16 mouse cellular contexts compared by ENCODE assay signal in the genomic region with DNA sequence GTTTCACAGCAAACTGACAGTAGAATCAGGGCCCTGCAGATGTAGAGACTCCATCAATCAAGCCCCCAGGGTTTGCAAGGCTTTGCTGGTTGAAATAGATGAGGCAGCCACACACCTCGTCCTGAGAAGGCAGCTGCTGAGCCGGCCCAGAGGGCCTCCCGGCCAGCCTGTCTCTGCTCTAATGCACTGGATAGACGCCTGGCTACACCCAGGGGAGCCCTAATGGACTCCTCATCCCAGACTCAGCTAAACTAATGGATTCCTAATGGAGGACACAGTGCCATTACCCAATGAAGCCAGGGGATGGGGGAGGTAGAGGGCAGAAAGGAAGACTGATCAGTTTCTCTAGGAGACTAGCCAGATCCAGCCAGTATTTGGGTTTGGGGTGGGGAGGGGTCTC. TPM values are rescaled to one million over a fixed set of nuclear protein-coding genes. Genes with fewer than 3 reads are reported as not detected.
A peak's percentile ranks its signal among the peaks of the same experiment; 100 is the strongest.
DNase-seq lines count a peak whose midpoint lies in the region; ATAC-seq and TF ChIP-seq lines count a peak whose summit lies in the region.
"Had no signal": no experiment of that assay in that cellular context is flagged by ENCODE, and none has a peak within 500 bp of the region (broad histone marks: within the 10 kb centered on the region; RNA-seq: fewer than 3 reads in every experiment).

No protein-coding gene starts in this region.

- WGBS in midbrain, embryonic 12.5 days = 22% methylated on average over 4 of the region's 4 CpGs
- 52% methylated on average over 4 of the region's 4 CpGs for WGBS in midbrain, embryonic 10.5 days
- WGBS in limb, embryonic 14.5 days = 20% methylated on average over 4 of the region's 4 CpGs
- WGBS in stomach, embryonic 15.5 days = 29% methylated on average over 4 of the region's 4 CpGs

- H3K4me3 ChIP-seq in midbrain, embryonic 12.5 days = no peak overlapping the region
- H3K4me3 ChIP-seq in midbrain, embryonic 10.5 days = no peak overlapping the region
- no peak overlapping the region for H3K4me3 ChIP-seq in limb, embryonic 14.5 days (replicated peaks; ENCODE audit: low read length)
- no peak overlapping the region for H3K4me3 ChIP-seq in stomach, embryonic 15.5 days (replicated peaks)
- H3K4me3 ChIP-seq: kidney, embryonic 15.5 days had no signal

- H3K36me3 ChIP-seq in midbrain, embryonic 12.5 days = no peaks in the 10 kb centered on the region
- H3K36me3 ChIP-seq in midbrain, embryonic 10.5 days = no peaks in the 10 kb centered on the region
- no peaks in the 10 kb centered on the region for H3K36me3 ChIP-seq in limb, embryonic 14.5 days (ENCODE audit: control insufficient read depth, insufficient read depth, low read length)
- H3K36me3 ChIP-seq in stomach, embryonic 15.5 days = no peaks in the 10 kb centered on the region
- H3K36me3 ChIP-seq: kidney, embryonic 15.5 days had no signal

- no peaks in the 10 kb centered on the region for H3K9me3 ChIP-seq in midbrain, embryonic 12.5 days
- no peaks in the 10 kb centered on the region for H3K9me3 ChIP-seq in midbrain, embryonic 10.5 days (replicated peaks)
- no peaks in the 10 kb centered on the region for H3K9me3 ChIP-seq in limb, embryonic 14.5 days (ENCODE audit: control insufficient read depth, low read length)
- no peaks in the 10 kb centered on the region for H3K9me3 ChIP-seq in stomach, embryonic 15.5 days
- H3K9me3 ChIP-seq: kidney, embryonic 15.5 days had no signal

- no peak for DNase-seq in midbrain, embryonic 10.5 days (ENCODE audit: low spot score)
- peak; percentile 54 for DNase-seq in gastrocnemius, postnatal 10 days
- DNase-seq in limb, embryonic 14.5 days (ENCODE audit: low spot score) = peak; percentile 46
- DNase-seq in lung, postnatal 10 days = no peak
- DNase-seq in layer of hippocampus, adult 18-20 months (ENCODE audit: low spot score in 2 of 2) = no peak
- DNase-seq in layer of hippocampus, postnatal 25 days (ENCODE audit: extremely low spot score in 1 of 2, low spot score in 1 of 2) = no peak
- DNase-seq: adrenal gland, postnatal 25 days; cerebellum, adult 8-10 months; heart, postnatal 36 days; thymus, postnatal 25 days had no signal

- no peak for TF ChIP-seq POLR2A in limb, embryonic 14.5 days (IDR thresholded peaks at IDR 0.05; ENCODE audit: borderline replicate concordance, extremely low read depth, insufficient read depth, insufficient read length)

- peak overlapping the region; percentile 49; the same call in 1 of the 2 replicates for H3K27ac ChIP-seq in midbrain, embryonic 12.5 days (replicated peaks)
- no peak overlapping the region for H3K27ac ChIP-seq in midbrain, embryonic 10.5 days (replicated peaks)
- H3K27ac ChIP-seq in limb, embryonic 14.5 days (replicated peaks; ENCODE audit: low read depth, low read length) = no peak overlapping the region
- 0 out of 2 replicates have a peak overlapping the region, but pooled peaks have one; percentile 1 for H3K27ac ChIP-seq in stomach, embryonic 15.5 days
- H3K27ac ChIP-seq: kidney, embryonic 15.5 days; liver, embryonic 14.5 days had no signal

- no peak overlapping the region for H3K4me2 ChIP-seq in midbrain, embryonic 12.5 days (replicated peaks)
- no peak overlapping the region for H3K4me2 ChIP-seq in limb, embryonic 14.5 days (replicated peaks; ENCODE audit: low read depth, low read length, severe bottlenecking)
- H3K4me2 ChIP-seq in stomach, embryonic 15.5 days = no peak overlapping the region
- H3K4me2 ChIP-seq: kidney, embryonic 15.5 days had no signal

- H3K27me3 ChIP-seq in midbrain, embryonic 12.5 days = no peaks in the 10 kb centered on the region
- no peaks in the 10 kb centered on the region for H3K27me3 ChIP-seq in midbrain, embryonic 10.5 days (ENCODE audit: low read depth, poor library complexity, severe bottlenecking)
- H3K27me3 ChIP-seq in limb, embryonic 14.5 days (ENCODE audit: control insufficient read depth, insufficient read depth, low read length) = no peaks in the 10 kb centered on the region
- H3K27me3 ChIP-seq in stomach, embryonic 15.5 days (replicated peaks) = no peaks in the 10 kb centered on the region
- H3K27me3 ChIP-seq: kidney, embryonic 15.5 days had no signal

- no peaks in the 10 kb centered on the region for H3K4me1 ChIP-seq in midbrain, embryonic 12.5 days
- H3K4me1 ChIP-seq in midbrain, embryonic 10.5 days = no peaks in the 10 kb centered on the region; the same call in 1 of the 2 replicates
- H3K4me1 ChIP-seq in limb, embryonic 14.5 days (ENCODE audit: control insufficient read depth, insufficient read depth, low read length) = peaks cover 11% of the 10 kb centered on the region; the same call in 1 of the 2 replicates
- H3K4me1 ChIP-seq in stomach, embryonic 15.5 days = peaks cover 4% of the 10 kb centered on the region; the same call in 1 of the 2 replicates

- H3K9ac ChIP-seq in midbrain, embryonic 12.5 days (replicated peaks) = no peak overlapping the region
- no peak overlapping the region for H3K9ac ChIP-seq in limb, embryonic 14.5 days (ENCODE audit: low read depth, low read length, severe bottlenecking)
- H3K9ac ChIP-seq in stomach, embryonic 15.5 days = no peak overlapping the region
- H3K9ac ChIP-seq: kidney, embryonic 15.5 days; liver, embryonic 14.5 days had no signal

- ATAC-seq in midbrain, embryonic 12.5 days (ENCODE audit: low FRiP score, low read depth) = no peak; the same call in 1 of the 2 replicates
- ATAC-seq in limb, embryonic 14.5 days (ENCODE audit: low FRiP score, low read depth) = peak; percentile 47; the same call in 1 of the 2 replicates
- peak; percentile 50; the same call in 1 of the 2 replicates for ATAC-seq in stomach, embryonic 15.5 days (ENCODE audit: insufficient read depth, low FRiP score, low read depth)

RNA-seq across cellular contexts. Expression of a gene that starts 6.3 kb away (rescaled TPM):
- not detected in 2 replicates for polyA plus RNA-seq in midbrain, embryonic 12.5 days (2016; fragmentation: Nextera tagmentation; extraction: Ambion mirVana)
- polyA plus RNA-seq in midbrain, embryonic 10.5 days (2016; fragmentation: Nextera tagmentation; extraction: Ambion mirVana) = not detected in 2 replicates
- not detected for total RNA-seq in gastrocnemius, postnatal 10 days (2021)
- not detected in 2 replicates for polyA plus RNA-seq in limb, embryonic 14.5 days (2012; rRNA removed)
- not detected in 2 replicates for polyA plus RNA-seq in limb, embryonic 14.5 days (2014; fragmentation: Nextera tagmentation; extraction: Ambion mirVana)
- not detected in 2 replicates for polyA plus RNA-seq in stomach, embryonic 15.5 days (2015; fragmentation: Nextera tagmentation; extraction: Ambion mirVana)
- total RNA-seq in layer of hippocampus, adult 18-20 months (2021) = not detected
- total RNA-seq in layer of hippocampus, postnatal 25 days (2021) = not detected
- total RNA-seq: adrenal gland, postnatal 25 days; heart, postnatal 36 days; megakaryocyte progenitor cell, adult 5-6 weeks had no signal
- polyA plus RNA-seq: kidney, embryonic 15.5 days; liver, embryonic 14.5 days; small intestine, adult 2 months had no signal

RNA-seq across cellular contexts. Expression of a gene that starts 12.1 kb away (rescaled TPM):
- polyA plus RNA-seq in midbrain, embryonic 12.5 days (2016; fragmentation: Nextera tagmentation; extraction: Ambion mirVana) = 68.4 and 69.7 TPM in 2 replicates
- 64.9 and 73.0 TPM in 2 replicates for polyA plus RNA-seq in midbrain, embryonic 10.5 days (2016; fragmentation: Nextera tagmentation; extraction: Ambion mirVana)
- total RNA-seq in gastrocnemius, postnatal 10 days (2021) = 10 to 100 TPM; 82.8 to 92.7 TPM
- polyA plus RNA-seq in limb, embryonic 14.5 days (2012; rRNA removed) = 45.9 and 56.9 TPM in 2 replicates
- polyA plus RNA-seq in limb, embryonic 14.5 days (2014; fragmentation: Nextera tagmentation; extraction: Ambion mirVana) = 47.0 and 49.1 TPM in 2 replicates
- polyA plus RNA-seq in stomach, embryonic 15.5 days (2015; fragmentation: Nextera tagmentation; extraction: Ambion mirVana) = 23.3 and 23.8 TPM in 2 replicates
- total RNA-seq in layer of hippocampus, adult 18-20 months (2021) = 10 to 100 TPM; 34.6 to 34.8 TPM
- 10 to 100 TPM; 37.9 to 39.2 TPM for total RNA-seq in layer of hippocampus, postnatal 25 days (2021)

RNA-seq across cellular contexts. Expression of a gene that starts 15.8 kb away (rescaled TPM):
- 4.7 and 4.8 TPM in 2 replicates for polyA plus RNA-seq in midbrain, embryonic 12.5 days (2016; fragmentation: Nextera tagmentation; extraction: Ambion mirVana)
- polyA plus RNA-seq in midbrain, embryonic 10.5 days (2016; fragmentation: Nextera tagmentation; extraction: Ambion mirVana) = 1.0 and 1.8 TPM in 2 replicates
- total RNA-seq in gastrocnemius, postnatal 10 days (2021) = 1 to 10 TPM; 1.7 to 3.2 TPM
- polyA plus RNA-seq in limb, embryonic 14.5 days (2012; rRNA removed) = 1.7 and 2.1 TPM in 2 replicates
- polyA plus RNA-seq in limb, embryonic 14.5 days (2014; fragmentation: Nextera tagmentation; extraction: Ambion mirVana) = 1.8 and 2.3 TPM in 2 replicates
- polyA plus RNA-seq in stomach, embryonic 15.5 days (2015; fragmentation: Nextera tagmentation; extraction: Ambion mirVana) = 6.7 and 9.5 TPM in 2 replicates
- under 1 TPM in 1 of 2 experiments, not detected in 1; 0.67 TPM for total RNA-seq in layer of hippocampus, adult 18-20 months (2021)
- under 1 TPM in 1 of 2 experiments, not detected in 1; 0.54 TPM for total RNA-seq in layer of hippocampus, postnatal 25 days (2021)

Comparison
In these comparisons a context has a peak if more than half of its experiments do, and no peak if none do; other contexts are left out.
1. H3K27ac ChIP-seq: peak in midbrain, embryonic 12.5 days (single experiment) and stomach, embryonic 15.5 days (single experiment); none in midbrain, embryonic 10.5 days (single experiment) and limb, embryonic 14.5 days (single experiment).
2. DNase-seq: peak in gastrocnemius, postnatal 10 days (single experiment) and limb, embryonic 14.5 days (single experiment); none in midbrain, embryonic 10.5 days (single experiment), lung, postnatal 10 days (single experiment), layer of hippocampus, adult 18-20 months (0 of 2) and layer of hippocampus, postnatal 25 days (0 of 2).